In the genomic region with DNA sequence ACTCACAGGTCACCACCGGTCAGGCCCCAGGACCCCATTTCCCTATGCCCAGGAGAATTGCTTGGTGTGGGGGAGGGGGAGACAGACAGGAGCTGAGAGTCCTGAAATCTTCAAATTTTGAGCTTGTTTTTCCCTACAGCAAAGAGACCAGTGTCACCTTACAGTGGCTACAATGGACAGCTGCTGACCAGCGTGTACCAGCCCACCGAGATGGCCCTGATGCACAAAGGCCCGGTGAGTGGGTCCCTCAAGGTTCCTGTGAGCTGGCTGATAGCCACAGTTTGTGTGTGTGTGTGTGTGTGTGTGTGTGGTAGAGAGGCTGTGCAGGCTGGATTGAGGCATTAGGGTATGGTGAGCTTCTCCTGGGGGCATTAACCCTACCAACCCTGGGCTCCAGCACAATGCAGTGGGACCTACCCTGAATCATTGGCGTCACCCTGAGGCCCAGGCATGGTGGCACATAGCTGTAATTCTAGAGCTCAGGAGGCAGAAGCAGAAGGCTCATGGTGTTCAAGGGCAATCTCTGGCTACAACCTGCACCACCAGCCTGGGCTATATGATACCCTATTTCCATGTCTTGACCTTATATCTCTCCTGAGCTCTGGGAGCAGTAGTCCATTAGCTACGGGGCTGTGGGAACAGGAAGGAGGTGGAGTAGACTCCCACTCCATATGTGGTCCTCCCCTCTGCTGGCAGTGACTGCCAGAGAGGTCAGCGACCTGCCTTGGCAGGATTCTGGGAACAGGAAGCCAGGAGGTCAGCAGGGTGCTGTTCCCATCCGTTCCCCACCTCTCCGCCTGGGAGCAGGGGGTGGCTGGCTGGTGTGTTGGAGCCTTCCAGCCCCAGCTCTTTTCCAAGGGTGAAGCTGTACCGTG, we compare ENCODE assay signal across 8 mouse cellular contexts. TPM values are rescaled to one million over a fixed set of nuclear protein-coding genes. Genes with fewer than 3 reads are reported as not detected.
DNase-seq lines count a peak whose midpoint lies in the region; ATAC-seq lines count a peak whose summit lies in the region.

No protein-coding gene starts in this region.

- 64% methylated on average over 10 of the region's 10 CpGs for WGBS in forebrain, embryonic 10.5 days
- 81% methylated on average over 10 of the region's 10 CpGs for WGBS in forebrain, embryonic 13.5 days
- WGBS in intestine, embryonic 16.5 days, result 38% methylated on average over 10 of the region's 10 CpGs
- 27% methylated on average over 10 of the region's 10 CpGs for WGBS in lung, embryonic 15.5 days
- 73% methylated on average over 10 of the region's 10 CpGs for WGBS in forebrain, embryonic 15.5 days

- peaks cover 31% of the 10 kb centered on the region for H3K4me1 ChIP-seq in forebrain, embryonic 10.5 days
- H3K4me1 ChIP-seq in forebrain, embryonic 13.5 days, result no peaks in the 10 kb centered on the region
- peaks cover 26% of the 10 kb centered on the region for H3K4me1 ChIP-seq in intestine, embryonic 16.5 days (ENCODE audit: control insufficient read depth, insufficient read depth, low read length)
- H3K4me1 ChIP-seq in lung, embryonic 15.5 days, result peaks cover 29% of the 10 kb centered on the region
- H3K4me1 ChIP-seq in forebrain, embryonic 15.5 days, result no peaks in the 10 kb centered on the region

- no peak for DNase-seq in forebrain, embryonic 10.5 days (ENCODE audit: extremely low spot score, low spot score)
- peak; percentile 26 for DNase-seq in fibroblast of lung, adult 2 months (ENCODE audit: low read depth)
- DNase-seq in right cerebral cortex, adult 18-20 months, result no peak
- DNase-seq in right cerebral cortex, postnatal 25 days, result no peak

- no peaks in the 10 kb centered on the region for H3K27me3 ChIP-seq in forebrain, embryonic 10.5 days (ENCODE audit: poor library complexity, severe bottlenecking)
- no peaks in the 10 kb centered on the region for H3K27me3 ChIP-seq in forebrain, embryonic 13.5 days
- no peaks in the 10 kb centered on the region for H3K27me3 ChIP-seq in intestine, embryonic 16.5 days (replicated peaks; ENCODE audit: control insufficient read depth, insufficient read depth, low read length)
- H3K27me3 ChIP-seq in lung, embryonic 15.5 days, result no peaks in the 10 kb centered on the region
- no peaks in the 10 kb centered on the region for H3K27me3 ChIP-seq in forebrain, embryonic 15.5 days

- H3K9ac ChIP-seq in forebrain, embryonic 13.5 days, result no peak overlapping the region
- H3K9ac ChIP-seq in intestine, embryonic 16.5 days (ENCODE audit: low read depth, low read length), result peak overlapping the region; percentile 2; the same call in 1 of the 2 replicates
- no peak overlapping the region for H3K9ac ChIP-seq in lung, embryonic 15.5 days
- no peak overlapping the region for H3K9ac ChIP-seq in forebrain, embryonic 15.5 days (replicated peaks)

- H3K9me3 ChIP-seq in forebrain, embryonic 10.5 days, result no peaks in the 10 kb centered on the region
- H3K9me3 ChIP-seq in forebrain, embryonic 13.5 days (replicated peaks), result no peaks in the 10 kb centered on the region
- H3K9me3 ChIP-seq in intestine, embryonic 16.5 days (ENCODE audit: control insufficient read depth, low read length), result no peaks in the 10 kb centered on the region
- no peaks in the 10 kb centered on the region for H3K9me3 ChIP-seq in lung, embryonic 15.5 days
- H3K9me3 ChIP-seq in forebrain, embryonic 15.5 days, result no peaks in the 10 kb centered on the region

- no peak overlapping the region for H3K4me3 ChIP-seq in forebrain, embryonic 10.5 days
- no peak overlapping the region for H3K4me3 ChIP-seq in forebrain, embryonic 13.5 days
- H3K4me3 ChIP-seq in intestine, embryonic 16.5 days (ENCODE audit: low read length), result 0 out of 2 replicates have a peak overlapping the region, but pooled peaks have one; percentile 0
- no peak overlapping the region for H3K4me3 ChIP-seq in lung, embryonic 15.5 days
- H3K4me3 ChIP-seq in forebrain, embryonic 15.5 days, result no peak overlapping the region

- peak overlapping the region; percentile 69 for H3K27ac ChIP-seq in forebrain, embryonic 10.5 days
- H3K27ac ChIP-seq in forebrain, embryonic 13.5 days, result no peak overlapping the region
- H3K27ac ChIP-seq in intestine, embryonic 16.5 days (ENCODE audit: low read length), result peak overlapping the region; percentile 77
- H3K27ac ChIP-seq in lung, embryonic 15.5 days, result peak overlapping the region; percentile 46
- no peak overlapping the region for H3K27ac ChIP-seq in forebrain, embryonic 15.5 days (replicated peaks)

- peaks cover 53% of the 10 kb centered on the region for H3K36me3 ChIP-seq in forebrain, embryonic 10.5 days (replicated peaks)
- no peaks in the 10 kb centered on the region for H3K36me3 ChIP-seq in forebrain, embryonic 13.5 days (ENCODE audit: poor library complexity, severe bottlenecking)
- no peaks in the 10 kb centered on the region; the same call in 1 of the 2 replicates for H3K36me3 ChIP-seq in intestine, embryonic 16.5 days (ENCODE audit: control insufficient read depth, insufficient read depth, low read length)
- H3K36me3 ChIP-seq in lung, embryonic 15.5 days, result peaks cover 6% of the 10 kb centered on the region; the same call in 1 of the 2 replicates
- H3K36me3 ChIP-seq in forebrain, embryonic 15.5 days, result no peaks in the 10 kb centered on the region

- H3K4me2 ChIP-seq in forebrain, embryonic 13.5 days, result no peak overlapping the region
- peak overlapping the region; percentile 8 for H3K4me2 ChIP-seq in intestine, embryonic 16.5 days (ENCODE audit: low read depth, low read length)
- peak overlapping the region; percentile 9; the same call in 1 of the 2 replicates for H3K4me2 ChIP-seq in lung, embryonic 15.5 days
- H3K4me2 ChIP-seq in forebrain, embryonic 15.5 days (replicated peaks), result no peak overlapping the region

- no peak for ATAC-seq in forebrain, embryonic 13.5 days
- peak; percentile 76 for ATAC-seq in intestine, embryonic 16.5 days
- ATAC-seq in lung, embryonic 15.5 days (ENCODE audit: borderline replicate concordance, extremely low read depth, low FRiP score, low TSS enrichment), result peak; percentile 68
- no peak for ATAC-seq in forebrain, embryonic 15.5 days (replicated peaks)

RNA-seq across cellular contexts. Expression of a gene that starts 15.8 kb away (rescaled TPM):
- polyA plus RNA-seq in forebrain, embryonic 10.5 days (2016; fragmentation: Nextera tagmentation; extraction: Ambion mirVana), result 31.7 and 32.3 TPM in 2 replicates
- 4.6 and 5.0 TPM in 2 replicates for polyA plus RNA-seq in forebrain, embryonic 13.5 days (2015; fragmentation: Nextera tagmentation; extraction: Ambion mirVana)
- polyA plus RNA-seq in intestine, embryonic 16.5 days (2015; fragmentation: Nextera tagmentation; extraction: Ambion mirVana), result 10.5 and 10.9 TPM in 2 replicates
- polyA plus RNA-seq in lung, embryonic 15.5 days (2015; fragmentation: Nextera tagmentation; extraction: Ambion mirVana), result 35.4 and 36.1 TPM in 2 replicates
- polyA plus RNA-seq in forebrain, embryonic 15.5 days (2015; fragmentation: Nextera tagmentation; extraction: Ambion mirVana), result 6.0 and 6.2 TPM in 2 replicates

RNA-seq across cellular contexts. Expression of a gene that starts 23.1 kb away (rescaled TPM):
- polyA plus RNA-seq in forebrain, embryonic 10.5 days (2016; fragmentation: Nextera tagmentation; extraction: Ambion mirVana), result 0.42 and 1.3 TPM in 2 replicates
- polyA plus RNA-seq in forebrain, embryonic 13.5 days (2015; fragmentation: Nextera tagmentation; extraction: Ambion mirVana), result 0.49 TPM in 2 replicates
- polyA plus RNA-seq in intestine, embryonic 16.5 days (2015; fragmentation: Nextera tagmentation; extraction: Ambion mirVana), result 2.5 and 2.6 TPM in 2 replicates
- 1.2 and 1.4 TPM in 2 replicates for polyA plus RNA-seq in lung, embryonic 15.5 days (2015; fragmentation: Nextera tagmentation; extraction: Ambion mirVana)
- 0.46 and 0.88 TPM in 2 replicates for polyA plus RNA-seq in forebrain, embryonic 15.5 days (2015; fragmentation: Nextera tagmentation; extraction: Ambion mirVana)

Comparison
In these comparisons a context has a peak if more than half of its experiments do, and no peak if none do; other contexts are left out.
1. H3K27ac ChIP-seq: peak in forebrain, embryonic 10.5 days (single experiment), intestine, embryonic 16.5 days (single experiment) and lung, embryonic 15.5 days (single experiment); none in forebrain, embryonic 13.5 days (single experiment) and forebrain, embryonic 15.5 days (single experiment).
2. ATAC-seq: peak in intestine, embryonic 16.5 days (single experiment) and lung, embryonic 15.5 days (single experiment); none in forebrain, embryonic 13.5 days (single experiment) and forebrain, embryonic 15.5 days (single experiment).
3. H3K4me2 ChIP-seq: peak in intestine, embryonic 16.5 days (single experiment) and lung, embryonic 15.5 days (single experiment); none in forebrain, embryonic 13.5 days (single experiment) and forebrain, embryonic 15.5 days (single experiment).